Mouse (Mus musculus) liver, embryonic 14.5 days (tissue): ENCODE measurements at regions not wholly inside any gene's neighbourhood (a gene's known extent, or its start where the extent isn't known, plus 50 kb on each side); places are given as distances from the start of the nearest gene placed in this dataset.

ENCODE experiments used
- CTCF ChIP-seq: IDR thresholded peaks from 2 replicates; pipeline ENCODE4 v1.5.1; 2016; ENCODE audit warnings: antibody characterized with exemption, low read depth, control low read depth
- EP300 ChIP-seq: IDR thresholded peaks from 2 replicates; pipeline ENCODE4 v1.6.1; 2016; ENCODE audit warnings: antibody characterized with exemption, low read depth

DNA sequence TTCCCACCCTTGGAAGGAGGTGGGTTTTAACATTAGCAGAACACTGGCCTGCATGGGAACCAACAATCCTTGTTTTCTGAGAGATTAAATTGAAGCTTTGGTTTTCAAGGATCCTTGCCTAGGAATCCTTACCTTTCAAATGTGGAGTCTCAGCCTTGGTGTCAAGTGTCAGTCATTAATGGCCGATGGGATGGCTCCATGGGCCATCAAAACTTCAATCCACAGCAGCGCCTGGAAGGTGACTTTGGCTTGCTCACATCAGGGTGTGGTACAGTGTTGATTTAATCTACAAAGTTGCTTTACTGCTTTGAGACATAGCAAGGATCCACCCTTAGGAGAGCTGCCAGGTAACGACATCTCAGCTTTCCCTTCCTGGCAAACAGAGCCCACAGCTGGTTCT, 318.1 kb upstream of the Igfbp3 start:
- TF ChIP-seq CTCF: no peak
- TF ChIP-seq EP300: no peak
